Mouse (Mus musculus) adrenal gland, adult 8-10 months (tissue): ENCODE measurements around the gene Mettl24. TPM values are rescaled to one million over a fixed set of nuclear protein-coding genes. Genes with fewer than 3 reads are reported as not detected.

Experiments used
- DNase-seq: peaks from one replicate; pipeline ENCODE4 v3.0.0; 2022
- total RNA-seq, 4 experiments: library from RNA; stranded (reverse); gene quantifications; 2 replicates each; pipeline ENCODE4 v1.2.4; 2022

Gene Mettl24
- 10 to 100 TPM in 1 of 4 experiments, 1 to 10 TPM in 3; 6.7 to 10.4 (median 8.5) TPM for total RNA-seq

DNA sequence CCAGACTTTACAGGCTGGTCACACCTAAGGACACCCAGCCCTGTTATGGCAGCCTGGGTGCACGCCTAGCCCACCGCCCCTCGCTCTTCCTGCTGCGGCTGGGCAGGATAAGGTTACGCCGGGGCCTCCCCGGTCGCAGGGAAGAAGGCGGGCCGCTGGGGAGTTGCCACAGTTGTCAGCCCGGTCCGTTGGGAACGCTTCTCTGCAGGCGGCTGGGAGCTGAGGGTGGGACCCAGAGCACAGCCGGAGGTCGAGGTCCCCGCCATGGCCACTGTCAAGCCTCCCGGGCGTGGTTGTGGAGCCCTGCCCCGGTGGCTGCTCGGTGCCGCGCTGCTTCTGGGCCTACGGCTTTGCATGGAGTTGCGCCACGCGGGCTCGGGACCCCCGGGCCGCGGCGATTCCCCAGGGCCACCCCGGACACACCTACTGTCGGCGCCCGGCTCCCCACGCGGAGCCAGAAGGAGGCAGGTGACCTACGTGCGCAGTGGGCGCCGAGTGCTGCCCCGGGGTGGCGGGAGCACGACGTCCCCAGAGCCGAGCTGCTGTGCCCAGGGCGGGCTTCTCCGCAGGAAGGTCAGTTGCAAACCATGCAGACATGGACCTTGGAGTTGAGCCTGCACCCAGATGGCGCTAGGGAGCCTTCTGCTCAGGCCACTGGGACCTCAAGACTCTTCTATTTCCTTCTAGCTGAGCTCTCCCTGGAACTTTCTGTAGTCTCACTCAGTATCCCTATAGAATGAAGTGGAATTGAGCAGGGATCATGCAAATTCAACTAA lies at the start of gene Mettl24:
Gene Mettl24 (plus strand): TSS at position 191 of the 776 bp plus-strand sequence.
- peak; percentile 73 for DNase-seq

DNA sequence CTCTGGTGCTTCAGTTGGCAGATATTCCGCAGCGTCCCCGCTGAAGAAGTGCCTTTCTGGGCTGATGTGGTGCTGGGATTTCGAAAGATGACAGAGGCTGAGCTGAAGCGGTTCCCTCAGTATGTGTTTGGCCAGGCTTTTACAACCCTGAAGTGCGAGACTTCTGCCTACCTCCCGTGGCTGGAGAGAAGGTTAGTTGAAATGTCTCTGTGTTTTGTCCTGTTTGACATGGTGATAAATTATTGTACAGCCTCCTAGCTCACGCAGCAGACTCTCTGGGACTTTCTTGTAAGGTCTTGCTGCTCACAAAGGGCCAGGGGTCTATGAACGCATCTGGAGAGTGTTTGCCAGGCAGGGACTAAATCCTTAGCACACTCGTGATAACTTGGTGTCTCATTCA lies 45.8 kb upstream of the Mettl24 start:
- no peak for DNase-seq

DNA sequence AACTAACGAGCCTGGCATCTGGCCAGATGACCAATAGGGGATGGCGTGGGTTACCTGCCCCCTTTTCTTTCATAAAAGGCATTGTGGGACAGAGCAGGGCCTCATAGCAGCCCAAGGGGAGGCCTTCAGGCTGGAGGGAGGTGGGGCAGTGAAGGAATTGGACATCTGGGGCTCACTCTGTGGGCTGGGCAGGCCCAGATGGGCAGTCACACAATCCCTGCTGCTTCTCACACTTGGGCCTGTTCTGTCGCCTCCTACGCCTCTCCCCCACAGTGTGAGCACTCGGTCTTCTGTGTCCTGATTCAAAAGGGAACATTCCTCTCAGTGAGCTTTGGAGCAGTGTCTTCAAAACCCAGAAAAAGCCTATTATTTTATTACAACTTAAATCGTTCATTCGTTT lies 44.8 kb upstream of the Mettl24 start:
- DNase-seq = no peak

DNA sequence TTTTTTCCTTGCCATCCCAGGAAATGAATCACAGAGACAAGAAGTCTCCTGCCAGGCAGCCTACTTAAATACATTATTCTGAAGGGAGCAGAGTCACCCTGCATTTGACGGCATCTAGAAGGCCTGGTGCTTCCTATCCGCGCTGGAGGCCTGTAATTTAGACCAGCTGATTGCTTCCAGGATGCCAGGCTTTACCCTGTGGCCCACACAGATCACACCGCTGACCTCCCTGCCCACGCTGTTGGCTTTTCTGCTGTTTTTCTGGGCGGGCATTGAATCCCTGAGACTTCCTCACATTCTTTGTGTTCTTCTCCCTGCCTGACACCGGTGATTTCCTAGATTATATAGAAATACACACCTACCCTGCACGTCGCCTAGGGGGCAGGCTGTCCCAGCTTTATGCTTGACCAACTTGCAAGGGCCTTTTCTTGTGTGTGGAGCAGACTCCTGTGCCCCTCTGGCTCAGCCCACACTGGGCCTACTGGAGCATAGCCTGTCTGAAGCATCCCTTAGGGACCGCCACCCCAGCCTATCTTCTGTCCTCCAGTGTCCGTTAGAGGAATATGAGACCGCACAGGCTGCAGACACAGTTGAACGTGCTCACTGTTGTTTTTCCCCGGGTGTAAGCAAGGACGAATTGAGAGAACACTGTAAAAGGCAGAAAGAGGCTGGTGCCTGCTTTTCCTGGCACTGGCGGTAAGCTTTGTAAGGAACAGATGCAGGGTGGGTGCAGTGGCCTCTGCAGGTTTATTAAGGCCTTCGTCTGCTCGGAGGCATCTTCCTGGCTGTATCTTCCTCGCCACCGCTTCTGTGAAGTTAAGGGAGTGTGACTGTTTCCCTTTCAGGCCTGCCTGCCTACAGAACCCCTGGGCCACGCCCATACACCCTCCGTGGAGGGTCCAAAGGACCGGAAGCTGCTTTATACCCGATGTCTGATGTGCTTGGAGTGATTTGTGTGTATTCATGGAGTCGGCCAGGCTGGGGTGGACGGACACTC lies 44.0 kb upstream of the Mettl24 start:
- no peak for DNase-seq

DNA sequence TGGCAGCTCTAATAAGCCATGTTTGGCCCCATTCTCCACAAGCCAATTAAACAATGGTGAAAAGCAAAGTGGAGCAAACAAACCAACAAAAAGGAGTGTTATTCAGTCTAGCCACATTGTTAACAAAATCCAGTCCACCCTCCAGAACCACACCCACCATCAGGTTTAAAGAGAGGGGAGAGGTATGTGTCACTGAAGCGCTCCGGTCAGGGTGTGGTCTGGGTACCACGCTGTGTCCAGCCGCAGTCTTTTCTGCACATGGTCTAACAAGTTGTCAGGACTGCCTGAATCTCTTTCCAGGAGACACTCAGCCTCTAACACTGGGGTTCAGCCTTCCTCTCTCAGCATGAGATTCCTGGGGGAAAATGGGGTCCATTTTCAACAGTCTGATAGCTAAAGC lies 42.7 kb upstream of the Mettl24 start:
- no peak for DNase-seq

DNA sequence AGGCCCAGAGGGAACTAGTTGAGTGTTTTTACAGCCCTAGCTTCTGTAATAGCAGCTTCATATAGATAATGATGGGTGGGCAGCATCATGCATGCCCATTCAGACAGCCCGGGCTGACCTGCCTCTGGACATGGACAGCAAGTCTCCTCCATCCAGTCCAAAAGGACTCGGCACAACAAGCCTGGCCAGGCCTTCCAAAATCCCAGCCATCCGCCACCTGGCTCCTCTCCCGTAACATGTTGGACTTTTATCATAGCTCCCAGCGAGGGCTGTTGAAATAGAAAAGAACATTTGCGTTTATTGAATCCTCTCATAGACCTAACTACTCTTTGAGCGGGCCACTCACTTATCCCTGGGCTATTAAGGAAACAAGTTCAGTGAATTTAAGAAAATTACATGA lies 41.2 kb upstream of the Mettl24 start:
- no peak for DNase-seq

DNA sequence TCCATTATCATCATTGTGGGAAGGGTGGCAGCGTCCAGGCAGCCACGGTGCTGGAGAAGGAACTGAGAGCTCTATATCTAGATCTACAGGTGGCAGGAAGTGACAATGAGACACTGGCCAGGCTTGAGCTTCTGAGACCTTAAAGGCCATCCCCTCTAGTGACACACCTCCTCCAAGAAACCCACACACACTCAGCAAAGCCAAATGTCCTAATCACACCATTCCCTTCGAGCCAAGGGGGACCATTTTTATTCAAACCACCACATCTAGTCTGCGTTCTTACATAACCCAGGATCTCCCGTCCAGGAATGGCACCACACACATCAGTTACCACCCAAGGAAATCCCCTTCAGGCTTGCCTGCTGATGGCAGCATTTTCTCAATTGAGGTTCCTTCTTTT lies 40.0 kb upstream of the Mettl24 start:
- no peak for DNase-seq

DNA sequence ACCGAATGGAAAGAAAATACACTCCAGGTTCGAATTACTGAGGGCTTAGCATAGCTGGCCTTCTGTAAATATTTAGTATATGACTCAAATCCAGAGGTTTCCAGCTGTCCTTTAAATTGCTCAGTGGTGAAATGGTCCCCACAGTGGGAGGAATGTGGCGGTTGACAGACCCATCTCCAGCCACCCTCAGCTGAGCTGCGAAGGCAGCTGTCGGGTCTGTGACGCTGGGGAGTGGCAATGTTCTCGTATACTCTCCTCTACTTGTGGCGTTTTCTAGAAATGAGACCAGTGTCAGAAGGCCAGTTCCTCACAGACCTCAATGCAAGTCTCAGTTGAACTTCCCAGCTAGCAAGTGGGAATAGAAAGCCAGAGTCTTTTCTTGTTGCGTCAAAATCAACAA lies 38.6 kb upstream of the Mettl24 start:
- no peak for DNase-seq

DNA sequence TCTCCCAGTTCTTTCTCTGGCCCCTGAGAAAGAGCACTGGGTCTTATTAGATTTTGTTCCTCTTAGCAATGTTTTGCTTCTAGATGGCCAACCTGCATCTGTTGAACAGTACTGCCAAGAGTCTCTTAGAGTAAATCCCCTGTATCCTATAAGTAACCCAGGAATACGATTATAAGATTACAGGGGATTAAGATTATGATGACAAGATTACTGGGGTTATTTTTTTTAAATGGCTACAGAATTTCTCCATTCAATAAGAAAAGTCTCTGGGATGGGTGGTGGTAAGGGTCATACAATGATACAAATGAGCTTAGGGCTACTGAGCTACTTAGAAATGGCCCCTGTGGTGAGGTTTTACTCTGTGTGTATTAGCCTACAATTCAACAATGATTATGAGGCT lies 37.7 kb upstream of the Mettl24 start:
- no peak for DNase-seq

DNA sequence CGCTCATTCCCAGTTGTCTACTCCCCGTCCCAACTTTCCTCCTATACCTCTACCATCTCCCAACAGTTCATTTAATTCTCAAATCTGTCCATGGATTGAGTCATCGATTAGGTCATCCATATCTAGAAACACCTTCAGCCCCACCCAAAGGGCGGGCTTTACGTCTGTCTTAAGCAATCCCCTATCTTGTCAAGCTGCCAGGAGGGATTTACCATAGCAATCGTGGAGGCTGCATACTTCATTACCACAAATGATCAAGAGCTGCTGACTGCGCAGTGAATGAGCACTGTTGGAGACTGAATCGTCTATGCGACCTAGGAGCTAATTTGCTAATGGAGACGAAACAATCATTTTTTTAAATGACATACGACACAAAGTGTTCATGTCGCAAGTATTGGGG lies 34.3 kb upstream of the Mettl24 start:
- DNase-seq = no peak

DNA sequence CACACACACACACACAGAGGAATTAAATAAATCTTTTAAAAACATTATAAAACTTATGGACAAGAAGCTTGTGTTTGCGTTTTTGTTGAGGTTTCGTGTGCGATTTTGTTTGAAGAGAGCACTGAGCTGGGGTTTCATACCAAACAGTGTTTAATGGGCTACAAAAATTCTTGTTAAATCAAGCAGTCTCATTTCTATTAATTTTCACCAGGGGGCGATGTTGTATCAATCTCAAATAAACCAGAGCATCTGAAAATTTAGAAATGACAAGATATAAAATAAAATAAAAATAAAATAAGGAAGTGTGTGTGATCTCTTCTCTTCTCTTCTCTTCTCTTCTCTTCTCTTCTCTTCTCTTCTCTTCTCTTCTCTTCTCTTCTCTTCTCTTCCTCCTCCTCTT lies 33.4 kb upstream of the Mettl24 start:
- no peak for DNase-seq

DNA sequence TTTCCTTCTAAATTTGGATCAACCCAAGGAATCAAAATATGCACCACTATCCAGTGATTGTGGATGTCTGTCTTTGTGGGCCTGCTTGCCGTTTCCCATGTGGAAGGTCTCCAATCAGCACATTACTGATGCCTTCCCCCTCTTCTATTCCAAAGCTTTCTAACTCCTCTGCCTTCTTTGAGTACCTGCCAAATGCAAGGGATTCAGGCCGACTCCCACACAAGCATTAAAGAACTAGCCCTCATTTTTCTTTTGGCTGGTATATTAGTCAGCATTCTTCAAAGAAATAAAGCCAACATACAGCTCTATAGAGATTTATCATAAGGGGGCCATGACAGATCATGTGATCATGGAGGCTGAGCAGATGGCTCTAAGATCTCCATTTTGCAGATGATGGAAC lies 31.4 kb upstream of the Mettl24 start:
- DNase-seq = no peak

DNA sequence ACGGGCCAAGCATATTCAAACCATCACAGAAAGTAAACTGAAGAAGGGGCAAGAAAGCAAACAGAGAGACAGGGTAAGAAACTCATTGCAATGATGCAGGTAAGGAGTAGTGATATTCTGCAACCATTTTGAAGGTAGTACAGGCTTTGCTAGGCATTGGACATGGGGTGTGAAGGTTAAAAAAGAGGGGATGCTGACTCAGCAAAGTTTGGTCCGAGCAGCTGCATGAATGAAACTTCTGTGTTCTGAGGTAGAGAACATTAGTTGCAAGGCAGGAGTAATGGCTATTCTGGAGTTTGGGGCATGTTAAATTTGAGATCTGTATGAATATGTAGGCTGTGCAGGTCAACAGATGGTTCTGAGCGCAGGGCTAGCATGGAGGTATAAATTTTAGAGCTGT lies 17.8 kb upstream of the Mettl24 start:
- no peak for DNase-seq

DNA sequence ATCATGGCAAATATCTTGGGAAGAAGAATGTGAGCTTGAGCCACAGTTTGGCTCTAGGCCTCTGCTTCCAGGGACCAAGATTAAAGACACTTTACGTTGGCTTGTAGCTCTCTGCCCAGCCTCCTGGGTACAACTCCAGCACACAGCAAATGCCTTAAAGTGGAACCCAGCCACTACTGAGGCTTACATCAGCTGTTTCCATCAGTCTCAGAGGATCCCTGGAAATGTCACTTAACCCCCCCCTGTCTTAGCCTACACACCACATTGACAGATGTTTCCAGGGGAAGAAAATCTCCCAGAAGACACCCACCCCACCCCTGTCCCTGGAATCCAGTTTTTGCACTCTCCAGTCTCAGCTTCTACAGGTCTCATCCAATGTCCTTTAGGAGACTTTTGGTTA lies 16.1 kb upstream of the Mettl24 start:
- no peak for DNase-seq

DNA sequence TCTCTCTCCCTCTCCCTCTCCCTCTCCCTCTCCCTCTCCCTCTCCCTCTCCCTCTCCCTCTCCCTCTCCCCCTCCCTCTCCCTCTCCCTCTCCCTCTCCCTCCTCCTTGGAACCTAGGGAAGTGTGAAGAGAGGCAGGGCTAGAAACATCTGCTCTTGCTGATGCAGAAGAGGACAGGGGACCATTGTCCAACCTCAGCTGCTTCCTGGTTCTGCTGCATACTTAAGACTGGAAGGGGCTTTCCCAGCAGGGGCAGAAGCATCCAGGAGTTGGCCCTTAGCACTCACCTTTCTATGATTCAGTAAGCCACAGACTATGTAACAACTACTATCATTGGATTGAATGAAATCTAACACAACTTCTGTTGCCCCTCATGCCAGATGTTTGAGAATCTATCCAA lies 14.4 kb upstream of the Mettl24 start:
- DNase-seq = no peak

DNA sequence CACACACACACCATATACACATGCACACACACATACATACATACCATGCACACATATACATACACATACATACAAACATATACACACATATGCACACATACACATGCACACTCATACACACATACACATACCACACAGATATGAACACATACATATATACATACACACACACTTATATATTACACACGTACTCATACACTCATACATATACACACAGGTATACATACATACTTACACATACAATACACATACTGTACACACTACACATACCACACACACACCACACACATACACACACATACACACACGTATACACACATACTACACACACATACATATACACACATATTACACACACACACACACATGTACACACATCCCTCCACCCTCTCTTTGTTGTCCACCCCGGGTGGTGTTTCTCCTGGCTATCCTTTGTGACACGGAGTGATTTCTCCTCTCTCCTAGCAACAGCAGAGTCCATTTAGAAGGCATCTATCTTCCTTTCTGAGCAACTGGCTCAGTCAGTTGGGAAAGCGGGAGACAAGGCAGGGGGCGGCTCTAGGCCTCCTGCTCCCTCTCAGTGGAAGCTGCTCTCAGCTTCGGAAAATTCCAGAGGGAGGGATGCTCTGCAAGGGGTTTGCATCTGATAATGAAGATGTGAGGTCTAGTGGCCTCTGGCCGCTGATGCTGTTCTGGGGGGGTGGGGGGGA lies 10.3 kb upstream of the Mettl24 start:
- DNase-seq = no peak

DNA sequence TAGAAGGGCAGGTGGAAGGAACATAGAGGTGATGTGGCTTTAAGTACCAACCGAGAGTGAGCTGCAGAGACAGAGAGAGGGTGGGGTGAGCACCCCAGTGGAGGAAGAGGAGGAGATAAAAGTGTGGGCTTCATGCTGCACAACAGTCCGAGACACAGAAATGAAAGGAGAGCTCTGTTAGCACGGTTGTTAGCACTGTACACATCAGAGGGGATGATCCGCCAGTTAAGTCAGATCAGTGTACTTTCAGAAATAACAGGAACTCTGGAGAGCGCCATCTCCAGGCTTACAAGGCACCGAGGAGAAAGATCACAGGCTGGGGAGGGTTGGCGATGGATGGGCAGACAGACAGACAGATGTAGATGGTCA lies 9.8 kb upstream of the Mettl24 start:
- DNase-seq = no peak

DNA sequence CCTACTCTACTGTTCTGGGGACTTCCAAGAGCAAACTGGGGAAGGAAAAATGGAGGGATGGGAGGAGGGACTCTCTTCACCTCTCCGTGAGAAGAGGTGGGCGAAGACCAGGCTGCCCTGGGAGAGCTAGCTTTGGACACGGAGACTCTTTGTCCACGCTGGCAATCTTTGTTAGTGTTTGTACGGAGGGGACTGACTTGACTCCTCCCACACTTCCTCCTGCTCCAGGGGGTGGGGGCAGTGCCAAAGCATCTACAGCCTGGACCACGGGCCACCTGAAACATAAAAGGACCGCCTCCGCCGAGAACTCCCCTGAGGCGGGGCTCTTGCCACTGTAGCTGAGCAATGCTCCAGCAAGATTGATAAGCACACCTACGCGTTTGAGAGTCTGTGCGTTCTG lies 8.9 kb upstream of the Mettl24 start:
- no peak for DNase-seq

DNA sequence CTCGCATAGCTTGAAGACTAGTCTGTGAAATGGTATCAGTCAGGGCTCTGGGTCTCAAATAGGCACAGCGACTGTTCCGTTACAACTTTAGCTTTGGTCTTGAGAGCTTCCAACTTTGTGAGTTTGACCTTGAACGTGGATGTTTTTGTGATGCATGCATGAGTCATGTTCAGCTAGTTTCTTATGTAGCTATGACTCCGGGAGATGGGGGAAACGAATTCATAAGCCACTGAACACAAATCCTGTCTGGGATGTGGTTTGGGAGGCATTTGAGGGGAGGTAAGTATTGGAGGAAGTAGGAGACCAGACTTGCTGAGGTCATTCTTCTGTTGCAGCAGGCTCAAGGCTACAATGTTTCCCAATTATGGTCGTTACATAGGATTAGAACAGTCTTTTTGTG lies 7.2 kb upstream of the Mettl24 start:
- DNase-seq = no peak

DNA sequence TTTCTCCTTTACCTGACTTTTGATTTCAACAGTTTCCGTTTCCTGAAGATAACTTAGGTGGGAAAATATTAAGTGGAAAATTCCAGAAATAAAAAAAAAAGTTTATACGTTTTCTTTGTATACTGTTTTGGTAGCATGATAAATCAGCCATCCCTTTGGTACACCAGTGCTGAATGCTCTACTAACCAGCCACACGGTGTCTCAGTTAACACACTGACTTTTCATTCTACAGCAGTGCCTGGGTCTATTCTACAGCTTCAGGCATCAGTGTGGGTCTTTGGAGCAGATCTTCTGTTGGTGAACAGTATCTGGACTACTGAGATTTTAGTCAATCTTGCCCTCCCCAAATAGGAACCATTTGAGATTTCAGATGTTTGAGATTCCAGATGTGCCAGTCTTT lies 4.6 kb upstream of the Mettl24 start:
- DNase-seq = no peak

DNA sequence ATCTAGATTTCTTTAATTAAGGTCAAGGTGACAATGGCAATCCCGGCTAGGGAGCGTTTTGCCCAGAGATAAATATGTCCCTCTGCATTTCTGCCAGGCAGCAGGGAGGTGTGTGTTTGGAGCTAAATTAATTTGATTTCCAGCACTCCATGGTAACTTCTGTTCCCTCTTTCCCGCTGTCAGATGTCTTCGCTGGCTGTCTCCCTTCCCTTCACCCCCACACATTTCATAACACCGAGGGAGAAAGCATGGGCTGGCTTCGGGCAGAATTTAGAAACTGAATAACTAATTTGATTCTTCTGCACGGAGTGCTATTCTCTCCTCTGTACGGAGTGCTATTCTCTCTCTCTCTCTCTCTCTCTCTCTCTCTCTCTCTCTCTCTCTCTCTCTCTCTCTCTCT lies 612 bp upstream of the Mettl24 start:
- no peak for DNase-seq

DNA sequence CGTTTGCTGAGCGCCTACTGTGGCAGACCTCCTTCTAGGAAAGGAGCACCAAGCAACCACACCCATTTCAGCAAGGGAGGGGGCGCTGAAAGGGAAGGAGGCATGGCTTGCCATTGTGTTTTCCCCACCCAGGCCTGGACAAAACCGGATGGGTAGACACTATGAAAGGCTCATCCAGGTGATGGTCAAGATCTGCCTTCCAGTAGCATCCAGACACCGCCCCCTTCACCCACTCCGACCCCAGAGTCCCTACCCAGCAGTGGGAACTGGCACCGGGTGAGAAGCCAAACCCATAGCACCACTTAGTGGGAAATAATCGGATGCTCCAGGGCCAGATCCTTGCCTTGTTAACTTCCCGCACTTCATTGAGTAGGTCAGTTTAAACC lies 779 bp downstream of the Mettl24 start:
- peak; percentile 15 for DNase-seq

DNA sequence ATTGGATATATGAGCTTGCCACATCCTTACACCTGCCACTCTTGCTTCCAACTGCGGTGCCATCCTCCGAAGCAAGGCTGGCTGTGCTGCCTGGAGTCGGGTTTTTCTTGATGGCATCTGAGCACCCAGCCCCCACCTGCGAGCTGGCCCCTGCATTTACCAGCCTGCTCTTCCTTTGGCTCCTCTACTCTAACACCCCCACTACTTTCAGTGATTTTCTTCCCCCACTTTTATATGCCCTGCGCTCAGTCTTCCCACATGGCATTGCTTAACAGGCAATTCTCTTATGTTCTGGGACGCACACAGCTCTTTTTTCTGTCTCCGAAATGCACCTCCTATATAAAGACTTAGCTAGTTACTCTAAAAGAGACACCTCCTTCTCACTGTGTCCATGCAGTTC lies 1.2 kb downstream of the Mettl24 start:
- DNase-seq = no peak
